Mouse (Mus musculus): ENCODE data around the gene Cad.

The Cad gene

DNA sequence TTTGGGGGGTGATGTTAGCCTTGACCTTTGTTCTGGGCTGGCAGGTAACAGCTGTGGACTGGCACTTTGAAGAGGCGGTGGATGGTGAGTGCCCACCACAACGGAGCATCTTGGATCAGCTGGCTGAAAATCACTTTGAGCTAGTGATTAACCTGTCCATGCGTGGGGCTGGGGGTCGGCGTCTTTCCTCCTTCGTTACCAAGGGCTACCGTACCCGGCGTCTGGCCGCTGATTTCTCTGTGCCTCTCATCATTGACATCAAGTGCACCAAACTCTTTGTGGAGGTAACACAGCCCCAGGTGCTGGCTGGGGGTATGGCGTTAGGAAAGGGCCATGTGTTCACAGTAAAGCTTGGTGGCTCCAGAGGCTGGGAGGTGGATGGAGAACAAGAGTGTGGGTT, 17.2 kb downstream of the Cad start:
- DNase-seq = no peak

DNA sequence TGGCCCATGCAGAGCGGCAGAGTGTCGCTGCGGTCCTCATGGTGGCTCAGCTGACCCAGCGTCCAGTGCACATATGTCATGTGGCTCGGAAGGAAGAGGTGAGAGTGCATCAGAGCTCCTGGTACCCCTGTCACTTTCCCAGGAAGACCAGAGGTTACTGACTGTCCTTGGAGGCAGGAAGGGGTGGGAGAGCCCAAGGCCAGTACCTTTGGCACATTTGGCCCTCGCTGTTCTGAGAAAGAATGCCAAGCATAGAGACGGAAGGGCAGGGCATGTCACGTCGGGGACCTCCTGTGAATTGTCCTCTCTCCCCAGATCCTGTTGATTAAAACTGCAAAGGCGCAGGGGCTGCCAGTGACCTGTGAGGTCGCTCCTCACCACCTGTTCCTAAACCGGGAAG, 18.6 kb downstream of the Cad start:
- DNase-seq = no peak

- no peak for DNase-seq
Observed at GRCm38 (mm10) chr5:31076346-31076745, 21.8 kb downstream of the Cad start.

- DNase-seq = peak; percentile 75
Observed at GRCm38 (mm10) chr5:31080059-31080794, 25.6 kb downstream of the Cad start.

GRCm38 (mm10) chr5:31080795-31081164, 26.2 kb downstream of the Cad start:
- no peak for DNase-seq

- DNase-seq = no peak
Observed at GRCm38 (mm10) chr5:31081386-31081785, 26.8 kb downstream of the Cad start.

DNA sequence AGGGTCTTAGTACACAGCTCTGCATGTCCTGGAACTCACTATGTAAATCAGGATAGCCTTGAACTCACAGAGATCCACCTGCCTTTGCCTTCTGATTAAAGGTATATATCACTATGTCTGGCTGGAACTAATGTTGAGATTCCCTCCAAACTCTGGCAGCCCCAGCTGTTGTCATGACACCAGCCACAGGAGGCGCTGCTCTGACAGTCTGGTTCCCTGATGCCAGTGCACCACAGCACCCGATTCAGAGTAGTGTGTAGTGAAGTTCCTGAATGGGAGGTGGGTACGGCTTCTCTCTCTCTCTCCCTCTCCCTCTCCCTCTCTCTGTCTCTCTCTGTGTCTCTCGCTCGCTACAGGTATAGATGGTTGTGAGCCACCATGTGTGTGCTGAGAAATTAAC, 27.8 kb downstream of the Cad start:
- no peak for DNase-seq

GRCm38 (mm10) chr5:31082935-31083625, 28.5 kb downstream of the Cad start:
- no peak for DNase-seq

- DNase-seq = no peak
Observed at GRCm38 (mm10) chr5:31083949-31084348, 29.4 kb downstream of the Cad start.

DNA sequence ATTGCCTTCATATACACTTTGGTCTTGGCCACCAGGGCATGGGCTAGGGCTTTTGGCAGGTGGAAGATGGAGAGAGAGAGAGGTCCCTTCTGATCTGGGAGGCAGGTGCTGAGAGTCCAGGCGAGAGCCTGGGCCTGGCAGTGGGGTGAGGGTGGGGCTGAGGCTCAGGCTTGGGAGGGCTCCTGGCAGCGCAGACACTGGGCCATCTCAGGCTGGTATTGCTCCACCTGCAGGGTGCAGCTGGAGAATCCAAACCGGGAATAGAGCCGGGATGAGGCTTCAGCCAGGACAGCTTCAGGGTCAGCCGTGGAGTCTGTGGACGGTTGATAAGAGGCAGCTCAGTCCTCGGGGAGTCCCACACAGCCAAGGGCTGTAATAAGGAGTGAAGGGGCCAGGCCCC, 32.0 kb downstream of the Cad start:
- no peak for DNase-seq

DNA sequence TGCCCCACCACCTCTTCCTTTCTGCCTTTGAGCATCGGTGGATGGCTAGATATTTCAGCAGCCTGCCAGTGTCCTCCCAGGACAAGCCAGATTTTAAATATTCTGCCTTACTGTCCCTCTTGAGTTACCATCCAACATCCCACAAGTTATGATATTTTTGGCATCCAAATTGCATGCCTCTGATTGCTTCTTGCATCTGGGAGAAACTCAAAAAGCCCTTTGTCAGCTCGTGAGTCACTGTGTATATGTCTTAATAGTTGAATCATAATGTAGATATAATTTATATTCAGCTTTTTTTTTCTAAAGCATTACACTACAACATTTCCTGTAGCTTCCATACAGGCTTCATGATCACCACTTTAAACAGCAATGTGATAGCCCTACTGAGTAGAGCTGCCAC, 32.6 kb downstream of the Cad start:
- DNase-seq = no peak

DNA sequence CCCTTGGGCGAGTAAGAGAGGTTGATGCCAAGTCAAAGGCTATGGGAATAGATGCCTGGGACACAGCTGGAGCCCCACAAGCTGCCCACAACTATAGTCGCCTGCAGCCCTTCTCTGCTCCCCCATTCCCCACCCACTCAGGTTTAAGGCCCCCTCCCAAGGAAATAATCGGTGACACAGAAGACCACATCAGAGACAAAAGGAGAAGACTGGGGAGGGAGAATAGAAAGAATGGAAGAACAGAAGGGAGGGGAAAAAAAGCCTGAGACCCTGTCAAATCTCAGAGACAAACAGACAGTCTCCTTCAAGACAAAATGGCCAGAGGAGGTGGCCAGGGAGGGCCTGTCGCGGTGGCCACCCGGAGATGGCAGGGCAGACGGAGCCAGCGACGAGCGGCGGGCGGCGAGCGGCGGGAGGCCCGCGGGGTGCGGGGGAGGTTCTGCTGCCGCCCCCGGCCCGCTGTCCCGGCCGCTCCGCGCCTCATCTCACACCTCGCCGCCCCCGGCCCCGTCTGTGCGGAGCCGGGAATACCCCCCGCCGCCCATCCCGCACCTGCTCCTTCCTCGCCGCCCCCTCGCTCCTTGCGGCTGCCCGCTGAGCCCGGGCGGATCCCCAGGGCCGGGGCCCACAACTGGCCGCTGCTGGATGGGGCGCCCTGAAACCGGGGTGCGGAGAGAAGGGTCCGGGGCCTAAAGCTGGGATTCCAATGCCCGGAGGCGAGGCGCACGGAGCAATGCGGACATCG, 37.8 kb downstream of the Cad start:
- DNase-seq = peak; percentile 78

DNA sequence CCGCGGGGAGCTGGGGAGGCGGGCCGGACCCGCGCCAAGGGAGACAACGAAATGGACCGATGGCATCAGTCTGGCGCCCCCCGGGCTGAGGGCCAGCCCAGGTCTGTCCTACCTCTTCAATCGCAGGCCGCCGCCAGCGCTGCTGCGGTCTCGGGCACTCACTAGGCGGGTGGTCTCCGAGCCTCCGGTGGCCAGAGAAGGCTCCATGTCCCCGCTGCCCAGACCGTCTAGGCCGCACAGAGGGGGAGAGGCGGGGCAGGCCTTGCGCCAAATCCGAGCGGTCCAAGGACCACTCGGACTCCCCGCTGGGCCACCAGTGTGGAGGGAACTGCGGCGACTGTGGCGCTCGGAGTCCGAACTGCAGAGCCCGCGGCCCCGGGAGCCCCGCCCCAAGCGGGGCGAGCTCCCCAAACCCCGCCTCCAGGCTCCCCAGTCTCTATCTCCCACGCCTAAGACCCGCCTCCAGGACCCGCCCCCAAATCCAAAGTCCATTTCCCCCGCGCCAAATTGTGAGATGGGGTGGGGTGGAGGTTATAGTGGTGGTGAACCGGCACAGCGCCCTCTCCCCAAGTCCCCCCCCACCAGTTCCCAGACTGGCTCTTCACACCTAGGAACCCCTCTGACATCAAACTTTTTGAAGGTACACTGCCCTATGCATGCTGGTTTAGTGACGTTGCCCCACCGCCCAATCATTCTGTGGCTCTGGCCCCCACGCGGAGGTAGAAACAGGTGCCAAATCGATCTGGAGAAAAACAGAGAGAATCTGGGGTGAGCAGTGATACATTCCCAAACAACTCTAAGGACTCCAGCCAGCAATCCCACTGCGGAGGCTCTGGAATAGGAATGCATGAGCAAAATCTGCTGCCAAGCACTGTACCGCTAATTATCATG, 38.8 kb downstream of the Cad start:
- peak; percentile 66 for DNase-seq

DNA sequence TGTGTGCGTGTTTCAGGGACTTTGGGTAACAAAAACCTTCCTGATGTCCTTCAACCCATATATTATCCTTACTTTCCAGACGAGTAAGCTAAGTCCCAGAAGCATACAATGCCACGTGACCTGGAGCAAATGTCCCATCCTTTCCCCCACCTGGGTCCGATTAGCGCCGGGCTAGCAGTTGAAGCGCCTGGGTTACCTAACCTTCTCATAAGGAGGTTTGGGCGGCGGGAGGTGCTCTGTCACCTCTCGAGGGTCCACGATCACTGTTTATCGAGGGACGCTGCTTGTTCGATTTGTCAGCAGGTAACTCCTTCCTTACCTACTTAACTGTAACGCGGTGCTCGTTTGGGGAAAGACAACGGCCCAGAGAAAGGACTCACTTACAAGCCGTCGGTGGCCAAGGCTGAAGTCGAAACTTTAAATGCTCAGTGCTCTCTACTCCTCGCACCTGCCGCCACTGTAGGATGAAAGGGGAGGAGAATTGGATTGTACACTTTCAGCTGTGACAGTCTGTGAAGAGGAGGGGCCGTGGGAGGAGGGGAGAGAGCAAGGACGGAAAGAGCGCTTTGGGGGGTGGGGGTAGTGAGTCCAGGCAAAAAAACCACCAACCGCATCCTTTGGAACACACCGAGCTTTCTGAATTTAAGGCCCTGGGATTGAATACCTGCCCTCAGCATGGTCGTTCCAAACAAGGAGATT, 39.7 kb downstream of the Cad start:
- no peak for DNase-seq

DNA sequence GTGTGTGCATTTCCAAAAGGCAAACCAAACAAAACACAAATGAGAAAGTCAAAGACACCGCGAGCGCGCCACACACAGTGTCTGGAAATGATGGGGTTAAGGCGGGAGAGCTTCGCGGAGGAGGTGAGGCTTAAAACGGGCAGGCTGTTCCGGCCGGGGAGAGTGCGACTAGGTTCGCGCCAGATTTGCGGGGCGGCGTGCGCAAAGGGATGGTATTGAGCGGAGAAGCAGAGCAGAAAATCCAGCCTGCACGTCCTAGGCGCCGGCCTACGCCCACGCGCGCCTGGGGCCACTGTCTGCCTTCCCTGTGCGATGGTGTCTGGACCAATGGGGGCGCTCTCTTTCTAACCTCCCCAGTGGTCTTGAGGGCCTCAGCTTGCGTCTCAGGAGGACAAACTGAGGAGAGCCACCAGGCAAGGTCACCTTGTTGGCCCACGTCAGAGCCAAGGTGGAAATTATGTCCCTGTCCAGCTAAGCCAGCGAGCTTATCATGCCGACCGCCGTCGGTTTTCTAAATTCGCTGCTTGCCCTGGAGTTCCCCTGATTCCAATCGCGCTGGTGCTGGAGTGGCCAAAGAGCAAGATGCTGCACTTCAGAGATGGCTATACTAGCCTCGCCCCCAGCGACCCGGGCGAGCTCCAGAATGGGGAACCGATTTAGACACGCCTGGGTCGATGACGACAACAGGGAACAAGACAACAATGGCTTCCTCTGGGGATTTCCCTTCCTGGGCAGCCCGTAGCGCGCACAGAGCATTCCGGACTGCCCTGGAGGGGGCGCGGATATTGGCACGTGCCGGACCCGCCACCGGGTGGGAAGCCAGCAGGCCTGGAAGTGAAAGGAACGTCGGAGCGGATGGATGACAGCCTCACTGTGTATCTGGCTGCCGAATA, 40.5 kb downstream of the Cad start:
- peak; percentile 60 for DNase-seq

DNA sequence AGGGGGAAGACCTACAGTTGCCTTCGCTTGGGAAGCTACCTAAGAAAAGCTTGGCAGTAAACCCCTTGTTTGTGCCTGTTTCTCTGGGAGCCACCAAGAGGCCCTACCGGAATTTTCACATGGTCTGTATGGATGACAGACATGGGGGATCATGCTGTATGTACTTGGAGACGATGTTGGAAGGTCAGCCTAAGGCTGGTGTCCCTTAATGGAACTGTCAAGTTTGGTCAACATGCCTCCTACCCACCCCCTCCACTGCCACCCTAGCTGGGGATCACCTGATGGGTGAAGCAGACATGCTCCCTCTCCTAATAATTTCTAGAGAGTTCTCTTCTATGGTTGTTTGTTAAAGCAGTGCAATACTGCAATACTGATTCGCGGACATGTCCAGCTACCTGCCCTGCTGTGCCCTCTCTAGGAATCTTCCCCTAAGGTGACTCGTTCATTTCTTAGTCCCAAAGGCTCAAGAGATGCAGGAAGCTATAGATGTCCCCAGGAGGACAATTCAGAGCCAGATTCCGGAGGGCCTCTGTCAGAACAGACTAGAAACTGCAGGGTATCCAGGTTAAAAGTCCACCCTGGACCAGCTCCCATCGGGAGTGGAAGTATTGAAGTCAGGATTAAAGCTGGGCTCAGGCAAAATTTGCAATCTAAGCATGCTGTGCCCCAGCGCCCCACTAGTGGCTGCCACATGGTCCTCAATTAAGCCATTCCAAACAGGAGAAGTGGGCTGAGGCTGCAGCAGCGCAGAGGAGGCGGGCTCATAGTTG, 41.3 kb downstream of the Cad start:
- no peak for DNase-seq

GRCm38 (mm10) chr5:31105814-31106335, 51.3 kb downstream of the Cad start, which contains the start of gene Dnajc5g:
Gene Dnajc5g (plus strand): TSS chr5:31106285.
- DNase-seq = no peak

GRCm38 (mm10) chr5:31108000-31108490, 53.5 kb downstream of the Cad start, which contains the start of gene Slc30a3:
Gene Slc30a3 (minus strand): TSS chr5:31108237.
- no peak for DNase-seq

GRCm38 (mm10) chr5:31110781-31111180, 56.2 kb downstream of the Cad start:
- DNase-seq = no peak

- DNase-seq = no peak
Observed at GRCm38 (mm10) chr5:31116354-31116753, 61.8 kb downstream of the Cad start, which contains the start of gene Trim54. Gene Trim54 (plus strand): TSS chr5:31116712.
